Mouse (Mus musculus): ENCODE measurements at regions not wholly inside any gene's neighbourhood (a gene's known extent, or its start where the extent isn't known, plus 50 kb on each side); places are given as distances from the start of the nearest gene placed in this dataset.
A peak's percentile ranks its signal among the peaks of the same experiment; 100 is the strongest.

DNA sequence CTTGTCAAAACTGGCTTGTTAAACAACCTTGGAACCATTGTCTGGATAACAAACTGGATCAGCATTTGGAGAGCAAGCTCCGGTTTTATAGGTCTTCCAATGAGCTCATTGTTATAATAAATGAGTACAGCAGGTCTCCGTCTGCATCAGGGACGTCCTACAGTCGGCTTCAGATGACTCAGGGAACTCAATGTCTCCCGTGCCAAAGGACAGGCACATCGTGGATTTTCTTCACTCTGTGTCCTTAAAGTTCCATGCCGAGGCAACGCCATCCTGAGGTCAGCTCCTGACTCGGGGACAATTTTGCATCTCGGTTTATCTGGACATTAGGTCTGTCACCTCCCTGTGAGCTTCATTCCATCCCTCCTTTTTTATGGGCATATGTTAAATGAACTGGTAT lies 85.2 kb downstream of the Lyplal1 start:
- H3K4me1 ChIP-seq (ENCODE audit: insufficient read depth), result no peaks in the 10 kb centered on the region; the same call in 1 of the 2 replicates
- H3K27me3 ChIP-seq (ENCODE audit: insufficient read depth, low read length), result no peaks in the 10 kb centered on the region
- H3K4me2 ChIP-seq (ENCODE audit: low read depth, low read length), result no peak overlapping the region
- 68% methylated on average over 10 of the region's 10 CpGs for WGBS (ENCODE audit: insufficient replicate concordance)
- no peak for TF ChIP-seq EP300 (IDR thresholded peaks at IDR 0.05; ENCODE audit: low read depth)
- TF ChIP-seq CTCF (IDR thresholded peaks at IDR 0.05; ENCODE audit: low read depth), result no peak
- no peak overlapping the region for H3K4me3 ChIP-seq (ENCODE audit: low read depth, low read length)
- H3K9ac ChIP-seq (replicated peaks), result no peak overlapping the region
- ATAC-seq (no peak), DNase-seq (no peak)
- H3K27ac ChIP-seq (ENCODE audit: low read depth), result no peak overlapping the region
- H3K9me3 ChIP-seq (ENCODE audit: low read length), result no peaks in the 10 kb centered on the region
- no peaks in the 10 kb centered on the region for H3K36me3 ChIP-seq (replicated peaks; ENCODE audit: insufficient read depth, low read length)

DNA sequence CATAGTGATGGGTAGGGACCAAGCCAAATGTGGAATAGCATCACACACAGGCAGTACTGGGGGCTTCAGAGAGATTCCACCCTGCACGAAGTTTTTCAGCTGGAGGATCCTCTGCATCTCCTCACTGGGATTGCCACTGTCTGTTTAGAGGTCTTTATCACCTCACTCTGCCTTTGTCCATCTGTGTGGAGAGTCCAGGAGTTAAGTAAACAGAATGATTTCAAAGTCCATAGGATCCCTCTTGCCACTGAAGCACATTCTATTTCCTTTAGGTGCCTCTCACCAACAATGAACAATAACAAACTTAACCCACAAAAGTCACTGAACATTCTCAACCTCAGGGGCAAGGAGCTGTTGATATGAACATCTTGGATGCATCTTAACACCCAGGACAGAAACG lies 82.7 kb downstream of the Lyplal1 start:
- Histone ChIP-seq H3K27me3 (ENCODE audit: insufficient read depth, low read length) (no peaks in the 10 kb centered on the region), H3K9ac (replicated peaks) (no peak overlapping the region), H3K4me3 (ENCODE audit: low read depth, low read length) (no peak overlapping the region), H3K4me1 (ENCODE audit: insufficient read depth) (no peaks in the 10 kb centered on the region; the same call in 1 of the 2 replicates), H3K36me3 (replicated peaks; ENCODE audit: insufficient read depth, low read length) (no peaks in the 10 kb centered on the region), H3K9me3 (ENCODE audit: low read length) (no peaks in the 10 kb centered on the region), H3K27ac (ENCODE audit: low read depth) (peak overlapping the region; percentile 48; the same call in 1 of the 2 replicates), H3K4me2 (ENCODE audit: low read depth, low read length) (peak overlapping the region; percentile 38; the same call in 1 of the 2 replicates)
- DNase-seq (no peak), ATAC-seq (peak; percentile 83)
- no peak for TF ChIP-seq EP300 (IDR thresholded peaks at IDR 0.05; ENCODE audit: low read depth)
- TF ChIP-seq CTCF (IDR thresholded peaks at IDR 0.05; ENCODE audit: low read depth), result no peak
- 41% methylated on average over 2 of the region's 2 CpGs for WGBS (ENCODE audit: insufficient replicate concordance)
